Mouse (Mus musculus) adrenal gland, adult 18-20 months (tissue): ENCODE measurements around the gene Mthfd2. TPM values are rescaled to one million over a fixed set of nuclear protein-coding genes. Genes with fewer than 3 reads are reported as not detected.
A peak's percentile ranks its signal among the peaks of the same experiment; 100 is the strongest.

Experiments used
- DNase-seq, 2 experiments: peaks; one replicate each; pipeline ENCODE4 v3.0.0; 2021 to 2022; ENCODE audit warnings: low spot score in 2 of 2
- total RNA-seq, 2 experiments: library from RNA; stranded (reverse); gene quantifications; 1 replicate in 1 of 2; 2 replicates in 1 of 2; pipeline ENCODE4 v1.2.3; 2021

Mthfd2 gene
- total RNA-seq, 2 experiments from 2014 or later, result 12.3 to 24.1 TPM

- no peak for DNase-seq
These were observed 52.0 kb downstream of the Mthfd2 start for GRCm38 (mm10) chr6:83273733-83274132.

GRCm38 (mm10) chr6:83268144-83269010, 57.3 kb downstream of the Mthfd2 start:
- DNase-seq, result peak; percentile 73 to 78

- no peak for DNase-seq
These were observed 58.1 kb downstream of the Mthfd2 start for GRCm38 (mm10) chr6:83267616-83268015.

- no peak for DNase-seq
These were observed 60.1 kb downstream of the Mthfd2 start for GRCm38 (mm10) chr6:83265653-83266052.

- DNase-seq, result no peak
These were observed 60.5 kb downstream of the Mthfd2 start for GRCm38 (mm10) chr6:83265253-83265652.

DNA sequence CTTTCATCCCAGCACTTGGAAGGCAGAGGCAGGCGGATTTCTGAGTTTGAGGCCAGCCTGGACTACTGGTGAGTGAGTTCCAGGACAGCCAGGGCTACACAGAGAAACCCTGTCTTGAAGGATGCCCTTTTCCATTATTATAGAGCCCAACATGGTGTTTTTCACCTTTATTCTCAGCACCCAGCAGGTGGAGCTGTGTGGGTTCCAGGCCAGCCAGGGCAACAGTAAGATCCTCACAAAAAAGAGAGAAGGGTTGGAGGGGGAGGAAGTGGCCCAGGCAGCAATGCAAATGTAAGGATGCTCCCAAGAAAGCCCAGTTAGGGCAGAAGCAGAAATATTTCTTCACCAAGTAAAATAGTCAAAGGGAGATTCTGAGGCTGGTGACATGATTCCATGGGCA, 61.2 kb downstream of the Mthfd2 start:
- DNase-seq, result no peak

Other genes with a start within 250 kb of the Mthfd2 start
- 10 to 100 TPM; 36.4 to 39.3 TPM for gene Pcgf1, start 248.0 kb downstream of the Mthfd2 start, total RNA-seq
- gene Lbx2, start 239.5 kb downstream of the Mthfd2 start, total RNA-seq, result 1 to 10 TPM; 5.0 to 7.6 TPM
- 1 to 10 TPM; 4.4 to 5.8 TPM for gene Ccdc142, start 224.3 kb downstream of the Mthfd2 start, total RNA-seq
- 1 to 10 TPM; 4.0 to 5.1 TPM for gene Gm42688, start 224.3 kb downstream of the Mthfd2 start, total RNA-seq
- 100 to 1,000 TPM in 1 of 2 experiments, 10 to 100 TPM in 1; 99.5 to 107 TPM for gene Mrpl53, start 216.9 kb downstream of the Mthfd2 start, total RNA-seq
- gene Mogs, start 210.4 kb downstream of the Mthfd2 start, total RNA-seq, result 10 to 100 TPM; 38.2 to 57.2 TPM
- gene Wbp1, start 204.3 kb downstream of the Mthfd2 start, total RNA-seq, result 10 to 100 TPM; 84.3 to 89.0 TPM
- 10 to 100 TPM; 20.1 to 20.7 TPM for gene Ino80b, start 200.5 kb downstream of the Mthfd2 start, total RNA-seq
- gene Rtkn, start 190.4 kb downstream of the Mthfd2 start, total RNA-seq, result 1 to 10 TPM; 4.7 to 6.6 TPM
- gene Wdr54, start 169.5 kb downstream of the Mthfd2 start, total RNA-seq, result 1 to 10 TPM; 1.9 to 3.6 TPM
- 1 to 10 TPM; 1.1 to 1.4 TPM for gene 1700003E16Rik, start 169.5 kb downstream of the Mthfd2 start, total RNA-seq
- 100 to 1,000 TPM; 111 to 138 TPM for gene Dctn1, start 160.0 kb downstream of the Mthfd2 start, total RNA-seq
- gene Slc4a5, start 106.1 kb downstream of the Mthfd2 start, total RNA-seq, result under 1 TPM in 1 of 2 experiments, not detected in 1; 0.07 TPM
- gene Mob1a, start 108 bp upstream of the Mthfd2 start, total RNA-seq, result 10 to 100 TPM; 67.7 to 79.2 TPM
- gene Bola3, start 23.2 kb upstream of the Mthfd2 start, total RNA-seq, result 100 to 1,000 TPM; 257 to 284 TPM
- 10 to 100 TPM; 24.2 to 25.7 TPM for gene Tet3, start 133.2 kb upstream of the Mthfd2 start, total RNA-seq
- gene Dguok, start 181.1 kb upstream of the Mthfd2 start, total RNA-seq, result 10 to 100 TPM; 36.7 to 38.4 TPM
- gene Actg2, start 210.4 kb upstream of the Mthfd2 start, total RNA-seq, result under 1 TPM; 0.38 to 0.53 TPM
- 10 to 100 TPM; 20.6 to 21.8 TPM for gene Stambp, start 246.8 kb upstream of the Mthfd2 start, total RNA-seq